Mouse (Mus musculus): ENCODE results near the gene Pde7b. TPM values are rescaled to one million over a fixed set of nuclear protein-coding genes. Genes with fewer than 3 reads are reported as not detected.

The Pde7b gene
- polyA plus RNA-seq, 1 experiment = 6.1 TPM

- TF ChIP-seq CTCF (IDR thresholded peaks at IDR 0.05; ENCODE audit: borderline replicate concordance, extremely low read depth, insufficient read depth, insufficient read length) = no peak
- no peak for TF ChIP-seq POLR2A (IDR thresholded peaks at IDR 0.05; ENCODE audit: borderline replicate concordance, extremely low read depth, insufficient read depth, insufficient read length, poor library complexity, severe bottlenecking)
- DNase-seq (ENCODE audit: low read depth) = no peak
Measured at GRCm38 (mm10) chr10:20459657-20460350, 265.1 kb downstream of the Pde7b start.

GRCm38 (mm10) chr10:20459160-20459559 lies 265.7 kb downstream of the Pde7b start:
- TF ChIP-seq CTCF (IDR thresholded peaks at IDR 0.05; ENCODE audit: borderline replicate concordance, extremely low read depth, insufficient read depth, insufficient read length) (no peak), POLR2A (IDR thresholded peaks at IDR 0.05; ENCODE audit: borderline replicate concordance, extremely low read depth, insufficient read depth, insufficient read length, poor library complexity, severe bottlenecking) (no peak)
- DNase-seq (ENCODE audit: low read depth) = no peak

GRCm38 (mm10) chr10:20454387-20455065 lies 270.4 kb downstream of the Pde7b start:
- DNase-seq (ENCODE audit: low read depth) = no peak
- no peak for TF ChIP-seq CTCF (IDR thresholded peaks at IDR 0.05; ENCODE audit: borderline replicate concordance, extremely low read depth, insufficient read depth, insufficient read length)

- DNase-seq (ENCODE audit: low read depth) = no peak
- no peak for TF ChIP-seq CTCF (IDR thresholded peaks at IDR 0.05; ENCODE audit: borderline replicate concordance, extremely low read depth, insufficient read depth, insufficient read length)
- no peak for TF ChIP-seq POLR2A (IDR thresholded peaks at IDR 0.05; ENCODE audit: borderline replicate concordance, extremely low read depth, insufficient read depth, insufficient read length, poor library complexity, severe bottlenecking)
Measured at GRCm38 (mm10) chr10:20437428-20437827, 287.4 kb downstream of the Pde7b start.

- TF ChIP-seq POLR2A (IDR thresholded peaks at IDR 0.05; ENCODE audit: borderline replicate concordance, extremely low read depth, insufficient read depth, insufficient read length, poor library complexity, severe bottlenecking) = no peak
- TF ChIP-seq CTCF (IDR thresholded peaks at IDR 0.05; ENCODE audit: borderline replicate concordance, extremely low read depth, insufficient read depth, insufficient read length) = no peak
- DNase-seq (ENCODE audit: low read depth) = peak; percentile 53
Measured at GRCm38 (mm10) chr10:20437021-20437420, 287.9 kb downstream of the Pde7b start.

GRCm38 (mm10) chr10:20435913-20436312 lies 289.0 kb downstream of the Pde7b start:
- no peak for TF ChIP-seq CTCF (IDR thresholded peaks at IDR 0.05; ENCODE audit: borderline replicate concordance, extremely low read depth, insufficient read depth, insufficient read length)
- TF ChIP-seq POLR2A (IDR thresholded peaks at IDR 0.05; ENCODE audit: borderline replicate concordance, extremely low read depth, insufficient read depth, insufficient read length, poor library complexity, severe bottlenecking) = no peak
- DNase-seq (ENCODE audit: low read depth) = no peak

GRCm38 (mm10) chr10:20431336-20431735 lies 293.5 kb downstream of the Pde7b start:
- DNase-seq (ENCODE audit: low read depth) = no peak
- TF ChIP-seq POLR2A (IDR thresholded peaks at IDR 0.05; ENCODE audit: borderline replicate concordance, extremely low read depth, insufficient read depth, insufficient read length, poor library complexity, severe bottlenecking) = no peak
- no peak for TF ChIP-seq CTCF (IDR thresholded peaks at IDR 0.05; ENCODE audit: borderline replicate concordance, extremely low read depth, insufficient read depth, insufficient read length)

GRCm38 (mm10) chr10:20421299-20421883 lies 303.5 kb downstream of the Pde7b start:
- DNase-seq (ENCODE audit: low read depth) = peak; percentile 38
- TF ChIP-seq CTCF (IDR thresholded peaks at IDR 0.05; ENCODE audit: borderline replicate concordance, extremely low read depth, insufficient read depth, insufficient read length) = no peak
- TF ChIP-seq POLR2A (IDR thresholded peaks at IDR 0.05; ENCODE audit: borderline replicate concordance, extremely low read depth, insufficient read depth, insufficient read length, poor library complexity, severe bottlenecking) = no peak

- TF ChIP-seq POLR2A (IDR thresholded peaks at IDR 0.05; ENCODE audit: borderline replicate concordance, extremely low read depth, insufficient read depth, insufficient read length, poor library complexity, severe bottlenecking) = no peak
- TF ChIP-seq CTCF (IDR thresholded peaks at IDR 0.05; ENCODE audit: borderline replicate concordance, extremely low read depth, insufficient read depth, insufficient read length) = no peak
- DNase-seq (ENCODE audit: low read depth) = no peak
Measured at GRCm38 (mm10) chr10:20420296-20420695, 304.6 kb downstream of the Pde7b start.

- TF ChIP-seq CTCF (IDR thresholded peaks at IDR 0.05; ENCODE audit: borderline replicate concordance, extremely low read depth, insufficient read depth, insufficient read length) (no peak), POLR2A (IDR thresholded peaks at IDR 0.05; ENCODE audit: borderline replicate concordance, extremely low read depth, insufficient read depth, insufficient read length, poor library complexity, severe bottlenecking) (no peak)
- DNase-seq (ENCODE audit: low read depth) = no peak
Measured at GRCm38 (mm10) chr10:20418856-20419219, 306.0 kb downstream of the Pde7b start.

GRCm38 (mm10) chr10:20418202-20418855 lies 306.5 kb downstream of the Pde7b start:
- TF ChIP-seq POLR2A (IDR thresholded peaks at IDR 0.05; ENCODE audit: borderline replicate concordance, extremely low read depth, insufficient read depth, insufficient read length, poor library complexity, severe bottlenecking) = no peak
- DNase-seq (ENCODE audit: low read depth) = no peak

Data from brain, embryonic 14.5 days (tissue).